ENCODE assay signal across 8 mouse cellular contexts in genomic region chr7:141228279-141229067, GRCm38 (mm10). TPM values are rescaled to one million over a fixed set of nuclear protein-coding genes. Genes with fewer than 3 reads are reported as not detected.
DNase-seq lines count a peak whose midpoint lies in the region; ATAC-seq and TF ChIP-seq lines count a peak whose summit lies in the region.

Gene Phrf1, plus strand, starts transcription at chr7:141228784.

- peak within 1 kb of the TSS; percentile 75 for H3K4me3 ChIP-seq in gastrocnemius, adult 2 months
- peak within 1 kb of the TSS; percentile 94 for H3K4me3 ChIP-seq in hindbrain, postnatal 0 days (ENCODE audit: low read length)
- H3K4me3 ChIP-seq in left cerebral cortex, adult 2 months, result peak within 1 kb of the TSS; percentile 100

- peak within 1 kb of the TSS; percentile 67 for H3K4me2 ChIP-seq in hindbrain, postnatal 0 days (ENCODE audit: low read depth, low read length)

- H3K4me1 ChIP-seq in hindbrain, postnatal 0 days (ENCODE audit: insufficient read depth, low read length), result peaks cover 9% of the 10 kb centered on the region

- peak; percentile 67 for DNase-seq in WW6 (ENCODE audit: low read depth, low spot score)
- peak; percentile 95 to 98 for DNase-seq in cerebellum, postnatal 4 days (ENCODE audit: low spot score in 2 of 2)
- DNase-seq in gastrocnemius, adult 2 months, result peak; percentile 94
- peak; percentile 94 for DNase-seq in hindbrain, postnatal 0 days (ENCODE audit: low spot score)
- DNase-seq in left cerebral cortex, adult 2 months (ENCODE audit: extremely low spot score in 1 of 2, low spot score in 2 of 2), result peak; percentile 88 to 96
- peak; percentile 90 to 95 for DNase-seq in right cerebral cortex, adult 2 months (ENCODE audit: low spot score in 2 of 2)
- peak; percentile 92 for DNase-seq in urinary bladder, postnatal 14 days (ENCODE audit: low spot score)

- peak; percentile 100 for TF ChIP-seq CTCF in gastrocnemius, adult 2 months (IDR thresholded peaks at IDR 0.05)
- peak; percentile 99 for TF ChIP-seq CTCF in hindbrain, postnatal 0 days (IDR thresholded peaks at IDR 0.05; ENCODE audit: low read depth)
- peak; percentile 100 for TF ChIP-seq CTCF in left cerebral cortex, adult 2 months (IDR thresholded peaks at IDR 0.05)

- peak within 1 kb of the TSS; percentile 99 for H3K27ac ChIP-seq in gastrocnemius, adult 2 months
- peak within 1 kb of the TSS; percentile 97 for H3K27ac ChIP-seq in hindbrain, postnatal 0 days
- H3K27ac ChIP-seq in left cerebral cortex, adult 2 months, result peak within 1 kb of the TSS; percentile 100

- no peaks in the 10 kb centered on the region for H3K9me3 ChIP-seq in hindbrain, postnatal 0 days (ENCODE audit: low read length)

- WGBS in hindbrain, postnatal 0 days, result under 1% methylated on average over 71 of the region's 76 CpGs

- H3K36me3 ChIP-seq in hindbrain, postnatal 0 days (ENCODE audit: insufficient read depth, low read length), result peaks cover 20% of the 10 kb centered on the region

- H3K27me3 ChIP-seq in hindbrain, postnatal 0 days (ENCODE audit: insufficient read depth, low read length), result no peaks in the 10 kb centered on the region

- peak within 1 kb of the TSS; percentile 91 for H3K9ac ChIP-seq in hindbrain, postnatal 0 days (replicated peaks; ENCODE audit: low read length)

- intact Hi-C loops in gastrocnemius, adult 2 months (cut with DNase I), result loop anchor here (10.0 kb wide), 1 partner anchor 216 kb away; the partner anchor contains the start of genes Pidd1 and Rplp2
- intact Hi-C loops in left cerebral cortex, adult 2 months (cut with DNase I), result loop anchor here (2.0 kb wide), 1 partner anchor 134 kb away; no protein-coding TSS in a partner anchor

- ATAC-seq in hindbrain, postnatal 0 days, result peak; percentile 95
- ATAC-seq in megakaryocyte, adult 5-6 weeks (ENCODE audit: poor library complexity, severe bottlenecking), result peak; percentile 97

RNA-seq across cellular contexts. Expression of gene Phrf1, which starts in this region (rescaled TPM):
- total RNA-seq in gastrocnemius, adult 2 months (2021), result 10 to 100 TPM; 22.4 to 28.1 TPM
- 52.2 and 56.4 TPM in 2 replicates for total RNA-seq in hindbrain, postnatal 0 days (2014; rRNA removed)
- 35.6 and 38.0 TPM in 2 replicates for polyA plus RNA-seq in hindbrain, postnatal 0 days (2015; fragmentation: Nextera tagmentation; extraction: Ambion mirVana)
- total RNA-seq in left cerebral cortex, adult 2 months (2021), result 10 to 100 TPM; 70.5 to 77.2 TPM
- 42.8 and 48.9 TPM in 2 replicates for total RNA-seq in megakaryocyte, adult 5-6 weeks (2015)
- 48.7 and 63.5 TPM in 2 replicates for total RNA-seq in megakaryocyte, adult 5-6 weeks (2017)

Comparison
In these comparisons a context has a peak if more than half of its experiments do, and no peak if none do; other contexts are left out.
1. Peak in every context shown above with its lines: DNase-seq, ATAC-seq, H3K4me3 ChIP-seq and H3K27ac ChIP-seq.